Mouse (Mus musculus) MEL (cell line): Measurements from ENCODE around the gene Pik3ca. TPM values are rescaled to one million over a fixed set of nuclear protein-coding genes. Genes with fewer than 3 reads are reported as not detected.
A peak's percentile ranks its signal among the peaks of the same experiment; 100 is the strongest.

Source experiments
- DNase-seq: peaks from one replicate; pipeline ENCODE4 v3.0.0; 2011; ENCODE audit warnings: low read depth, low spot score
- H3K27ac ChIP-seq: 2 replicates; pipeline ENCODE4 v1.5.1; 2012; ENCODE audit warnings: low read depth, mild to moderate bottlenecking, control low read depth, low read length, moderate library complexity; ENCODE audit not compliant: control insufficient read depth
- H3K27me3 ChIP-seq, 2 experiments: fragments of 150-350 bp in 1 of 2; sonication (generic) in 1 of 2; 2 replicates each; pipeline ENCODE4 v1.6.1; 2012; ENCODE audit warnings: low read length in 2 of 2, mild to moderate bottlenecking in 2 of 2, improper control_type of control experiment in 1 of 2, moderate library complexity in 1 of 2; ENCODE audit not compliant: insufficient read depth in 2 of 2, control insufficient read depth in 1 of 2
- H3K36me3 ChIP-seq, 2 experiments: 2 replicates each; pipeline ENCODE4 v1.6.1; 2012 to 2014; ENCODE audit warnings: low read length in 2 of 2, improper control_type of control experiment in 1 of 2, inconsistent platforms in 1 of 2, mild to moderate bottlenecking in 1 of 2; ENCODE audit not compliant: insufficient read depth in 2 of 2, control insufficient read depth in 1 of 2
- H3K4me1 ChIP-seq, 2 experiments: fragments of 150-350 bp in 1 of 2; sonication (generic) in 1 of 2; 2 replicates each; pipeline ENCODE4 v1.6.1; 2012; ENCODE audit warnings: low read length in 2 of 2, improper control_type of control experiment in 1 of 2, mild to moderate bottlenecking in 1 of 2; ENCODE audit not compliant: insufficient read depth in 2 of 2, control insufficient read depth in 1 of 2
- H3K4me3 ChIP-seq, 2 experiments: fragments of 150-350 bp in 1 of 2; sonication (generic) in 1 of 2; 2 replicates each; pipeline ENCODE4 v1.5.1; 2012; ENCODE audit warnings: low read depth in 2 of 2, low read length in 2 of 2, mild to moderate bottlenecking in 2 of 2, moderate library complexity in 2 of 2, control low read depth in 1 of 2, improper control_type of control experiment in 1 of 2; ENCODE audit not compliant: control insufficient read depth in 1 of 2, insufficient read depth in 1 of 2
- H3K79me2 ChIP-seq: 2 replicates; pipeline ENCODE4 v1.6.1; 2012; ENCODE audit warnings: mild to moderate bottlenecking, low read length, moderate library complexity; ENCODE audit not compliant: control insufficient read depth, poor library complexity, insufficient read depth
- H3K9ac ChIP-seq: 2 replicates; pipeline ENCODE4 v1.6.1; 2012; ENCODE audit warnings: low read depth, mild to moderate bottlenecking, control low read depth, low read length, moderate library complexity; ENCODE audit not compliant: control insufficient read depth, poor library complexity, severe bottlenecking
- H3K9me3 ChIP-seq: fragments of 150-350 bp; sonication (generic); replicated peaks from 2 replicates; pipeline ENCODE4 v1.6.1; 2012; ENCODE audit warnings: mild to moderate bottlenecking, low read length, improper control_type of control experiment, moderate library complexity; ENCODE audit not compliant: insufficient read depth
- CHD1 ChIP-seq: IDR thresholded peaks from 2 replicates; pipeline ENCODE4 v1.6.1; 2012; ENCODE audit warnings: low read depth, mild to moderate bottlenecking, inconsistent platforms, low read length, improper control_type of control experiment
- CTCF ChIP-seq, 3 experiments: IDR thresholded peaks in 2 of 3; conservative IDR thresholded peaks in 1 of 3; 2 replicates each; pipeline ENCODE4 v1.5.1; 2011 to 2012; ENCODE audit warnings: low read length in 3 of 3, low read depth in 2 of 3, mild to moderate bottlenecking in 2 of 3, improper control_type of control experiment in 1 of 3, inconsistent platforms in 1 of 3, mixed read lengths in 1 of 3, moderate library complexity in 1 of 3; ENCODE audit not compliant: control insufficient read depth in 1 of 3, insufficient read depth in 1 of 3, poor library complexity in 1 of 3, severe bottlenecking in 1 of 3
- E2F4 ChIP-seq: IDR thresholded peaks from 2 replicates; pipeline ENCODE4 v1.6.1; 2011; ENCODE audit warnings: low read depth, low read length, improper control_type of control experiment, borderline replicate concordance
- EP300 ChIP-seq, 2 experiments: IDR thresholded peaks; 2 replicates each; pipeline ENCODE4 v1.6.1; 2011; ENCODE audit warnings: improper control_type of control experiment in 2 of 2, low read length in 2 of 2, low read depth in 1 of 2, mild to moderate bottlenecking in 1 of 2
- ETS1 ChIP-seq: IDR thresholded peaks from 2 replicates; pipeline ENCODE4 v1.6.1; 2012; ENCODE audit warnings: low read depth, mild to moderate bottlenecking, inconsistent platforms, low read length, improper control_type of control experiment, moderate library complexity
- GATA1 ChIP-seq: IDR thresholded peaks from 2 replicates; pipeline ENCODE4 v1.6.1; 2011; ENCODE audit warnings: low read depth, low read length, improper control_type of control experiment
- MAX ChIP-seq: IDR thresholded peaks from 2 replicates; pipeline ENCODE4 v1.6.1; 2011; ENCODE audit warnings: low read length, improper control_type of control experiment
- MEF2A ChIP-seq: IDR thresholded peaks from 2 replicates; pipeline ENCODE4 v1.6.1; 2014; ENCODE audit warnings: low read depth, mild to moderate bottlenecking, inconsistent platforms, low read length, improper control_type of control experiment; ENCODE audit not compliant: poor library complexity, insufficient replicate concordance, severe bottlenecking; ENCODE audit errors: extremely low read depth
- MYB ChIP-seq: IDR thresholded peaks from 2 replicates; pipeline ENCODE4 v1.6.1; 2011; ENCODE audit warnings: mild to moderate bottlenecking, low read depth, low read length, improper control_type of control experiment
- NELFE ChIP-seq: IDR thresholded peaks from 2 replicates; pipeline ENCODE4 v1.6.1; 2011; ENCODE audit warnings: low read depth, low read length, improper control_type of control experiment
- NRF1 ChIP-seq: IDR thresholded peaks from 2 replicates; pipeline ENCODE4 v1.6.1; 2014; ENCODE audit warnings: low read depth, mild to moderate bottlenecking, inconsistent platforms, low read length, improper control_type of control experiment, moderate library complexity; ENCODE audit not compliant: poor library complexity, insufficient read depth, severe bottlenecking
- POLR2AphosphoS2 ChIP-seq: IDR thresholded peaks from 2 replicates; pipeline ENCODE4 v1.6.1; 2011; ENCODE audit warnings: low read length, improper control_type of control experiment
- SIN3A ChIP-seq: IDR thresholded peaks from 2 replicates; pipeline ENCODE4 v1.6.1; 2012; ENCODE audit warnings: low read length, improper control_type of control experiment, inconsistent platforms
- SMC3 ChIP-seq: IDR thresholded peaks from 2 replicates; pipeline ENCODE4 v1.6.1; 2011; ENCODE audit warnings: low read depth, low read length, improper control_type of control experiment
- TAL1 ChIP-seq: IDR thresholded peaks from 2 replicates; pipeline ENCODE4 v1.6.1; 2012; ENCODE audit warnings: mild to moderate bottlenecking, inconsistent platforms, low read length, moderate library complexity, mixed read lengths
- TCF12 ChIP-seq: IDR thresholded peaks from 2 replicates; pipeline ENCODE4 v1.6.1; 2014; ENCODE audit warnings: low read depth, mild to moderate bottlenecking, inconsistent platforms, low read length, improper control_type of control experiment, moderate library complexity
- UBTF ChIP-seq: IDR thresholded peaks from 2 replicates; pipeline ENCODE4 v1.6.1; 2012; ENCODE audit warnings: low read depth, mild to moderate bottlenecking, inconsistent platforms, low read length, improper control_type of control experiment, moderate library complexity, borderline replicate concordance; ENCODE audit not compliant: insufficient read depth
- ZKSCAN1 ChIP-seq: IDR thresholded peaks from 2 replicates; pipeline ENCODE4 v1.6.1; 2012; ENCODE audit warnings: low read depth, mild to moderate bottlenecking, inconsistent platforms, low read length, improper control_type of control experiment, moderate library complexity
- ZNF384 ChIP-seq: IDR thresholded peaks from 2 replicates; pipeline ENCODE4 v1.6.1; 2012; ENCODE audit warnings: low read depth, mild to moderate bottlenecking, inconsistent platforms, low read length, improper control_type of control experiment
- polyA plus RNA-seq, 2 experiments: library from polyadenylated mRNA; stranded (reverse) in 1 of 2; unstranded in 1 of 2; fragments of >175 nt in 1 of 2; fragments of >200 nt in 1 of 2; gene quantifications; 2 replicates each; pipeline versions ENCODE4 v1.2.1 to v1.2.4; 2012; ENCODE audit warnings: low replicate concordance in 2 of 2, low read depth in 1 of 2; ENCODE audit not compliant: insufficient read length in 2 of 2, insufficient read depth in 1 of 2, missing spikeins in 1 of 2
- total RNA-seq: library from RNA; depleted of rRNA; stranded (reverse); fragments of 300-350 nt; gene quantifications from 2 replicates; pipeline ENCODE4 v1.2.3, GENCODE M21; 2012

Gene Pik3ca
- total and polyA plus RNA-seq, 3 experiments = 11.7 to 13.1 TPM; not detected in 1

DNA sequence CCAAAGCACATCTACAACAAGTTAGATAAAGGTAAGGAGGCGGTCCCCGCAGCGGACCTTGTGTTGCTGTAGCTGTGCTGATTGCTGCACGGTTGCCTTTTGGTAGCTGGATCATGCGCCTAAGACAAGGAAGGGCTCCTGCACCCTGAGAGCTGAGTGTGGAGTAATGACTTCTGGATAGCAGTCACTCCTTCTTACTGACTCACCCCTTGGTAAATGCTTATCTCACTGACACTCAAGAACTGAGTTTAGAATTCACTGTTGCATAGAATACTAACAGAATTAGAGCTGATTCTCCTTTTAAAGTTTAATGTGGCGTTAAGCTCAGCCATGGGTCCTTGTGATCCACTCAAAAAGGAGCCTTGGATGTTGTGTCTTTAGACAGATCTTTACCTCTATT is 39.8 kb downstream of the Pik3ca start:
- Histone ChIP-seq H3K9me3 (no peaks in the 10 kb centered on the region), H3K27ac (no peak overlapping the region), H3K4me3 (no peak overlapping the region), H3K36me3 (peaks cover 0 to 11% of the 10 kb centered on the region in 2 experiments; a peak in 2 of 4 replicates), H3K4me1 (no peaks in the 10 kb centered on the region), H3K27me3 (no peaks in the 10 kb centered on the region), H3K79me2 (no peaks in the 10 kb centered on the region), H3K9ac (no peak overlapping the region)
- DNase-seq = peak; percentile 27
- TF ChIP-seq UBTF = no peak
- no peak for TF ChIP-seq GATA1
- TF ChIP-seq TAL1 = no peak
- TF ChIP-seq NRF1 = no peak
- TF ChIP-seq MYB = no peak
- TF ChIP-seq TCF12 = no peak
- TF ChIP-seq SIN3A = no peak
- no peak for TF ChIP-seq SMC3
- no peak for TF ChIP-seq POLR2AphosphoS2
- no peak for TF ChIP-seq ZKSCAN1
- TF ChIP-seq CTCF (IDR thresholded peaks at IDR 0.05 in 2 of 3, conservative IDR thresholded peaks at IDR 0.05 in 1 of 3; ENCODE audit: control insufficient read depth in 1 of 3, insufficient read depth in 1 of 3, low read depth in 2 of 3, low read length in 3 of 3, poor library complexity in 1 of 3, severe bottlenecking in 1 of 3) = no peak
- TF ChIP-seq MAX = no peak
- no peak for TF ChIP-seq MEF2A
- TF ChIP-seq ETS1 = no peak

DNA sequence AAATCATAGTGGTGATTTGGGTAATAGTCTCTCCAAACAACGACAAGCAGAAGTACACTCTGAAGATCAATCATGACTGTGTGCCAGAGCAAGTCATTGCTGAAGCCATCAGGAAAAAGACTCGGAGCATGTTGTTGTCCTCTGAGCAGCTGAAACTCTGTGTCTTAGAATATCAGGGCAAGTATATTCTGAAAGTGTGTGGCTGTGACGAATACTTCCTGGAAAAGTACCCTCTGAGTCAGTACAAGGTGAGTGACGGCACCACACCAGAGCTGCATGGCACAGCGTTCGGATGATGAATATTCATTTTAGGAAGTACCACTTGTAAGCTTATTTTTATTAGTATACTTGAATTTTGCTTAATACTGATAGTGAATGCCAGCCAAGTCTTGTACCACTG is 40.3 kb downstream of the Pik3ca start:
- Histone ChIP-seq H3K27me3 (no peaks in the 10 kb centered on the region), H3K79me2 (no peaks in the 10 kb centered on the region), H3K4me3 (no peak overlapping the region), H3K4me1 (no peaks in the 10 kb centered on the region), H3K36me3 (peaks cover 0 to 11% of the 10 kb centered on the region in 2 experiments; a peak in 2 of 4 replicates), H3K9me3 (no peaks in the 10 kb centered on the region), H3K27ac (no peak overlapping the region), H3K9ac (no peak overlapping the region)
- DNase-seq = no peak
- no peak for TF ChIP-seq ZNF384
- TF ChIP-seq NELFE = no peak
- TF ChIP-seq E2F4 = no peak
- TF ChIP-seq ZKSCAN1 = no peak
- TF ChIP-seq NRF1 = no peak
- no peak for TF ChIP-seq POLR2AphosphoS2
- TF ChIP-seq MAX = no peak
- TF ChIP-seq SIN3A = no peak
- TF ChIP-seq EP300 (IDR thresholded peaks at IDR 0.05; ENCODE audit: low read depth in 1 of 2, low read length in 2 of 2) = no peak
- TF ChIP-seq ETS1 = no peak
- no peak for TF ChIP-seq MYB
- TF ChIP-seq TAL1 = no peak
- TF ChIP-seq CHD1 = no peak
